Mouse (Mus musculus): ENCODE measurements at regions not wholly inside any gene's neighbourhood (a gene's known extent, or its start where the extent isn't known, plus 50 kb on each side); places are given as distances from the start of the nearest gene placed in this dataset.

DNA sequence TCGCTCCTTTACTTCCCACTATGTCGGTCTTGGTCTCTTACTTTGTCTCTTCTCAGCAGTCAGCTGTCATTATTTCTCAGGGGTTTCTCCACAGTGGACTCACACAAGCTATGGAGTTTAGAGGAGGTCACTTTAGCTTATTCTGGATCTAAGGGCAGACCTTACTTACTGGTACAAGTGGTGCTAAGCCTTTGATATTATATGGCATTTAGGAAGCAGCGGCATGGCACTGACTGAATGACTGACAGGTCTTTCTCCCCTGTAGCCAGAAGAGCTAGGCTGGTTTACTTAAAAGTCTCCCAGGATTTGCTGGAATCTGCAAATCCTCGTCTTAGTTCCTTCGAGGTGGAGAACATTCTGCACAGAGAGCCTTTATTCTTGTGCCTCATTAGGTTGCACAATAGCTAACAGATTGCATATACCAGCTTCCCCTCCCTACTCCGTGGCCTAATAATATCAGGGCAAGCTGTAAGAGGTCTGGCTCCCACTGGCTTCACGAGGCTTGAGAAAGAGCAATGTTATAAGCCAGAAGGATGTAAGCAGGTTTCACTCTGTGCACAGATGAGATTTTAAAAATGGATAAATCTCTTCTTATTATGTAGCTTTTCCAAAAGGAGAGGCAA, 214.1 kb upstream of the 4930583I09Rik start:
- intact Hi-C loops (cut with DNase I) = no loop called here
- DNase-seq = no peak

DNA sequence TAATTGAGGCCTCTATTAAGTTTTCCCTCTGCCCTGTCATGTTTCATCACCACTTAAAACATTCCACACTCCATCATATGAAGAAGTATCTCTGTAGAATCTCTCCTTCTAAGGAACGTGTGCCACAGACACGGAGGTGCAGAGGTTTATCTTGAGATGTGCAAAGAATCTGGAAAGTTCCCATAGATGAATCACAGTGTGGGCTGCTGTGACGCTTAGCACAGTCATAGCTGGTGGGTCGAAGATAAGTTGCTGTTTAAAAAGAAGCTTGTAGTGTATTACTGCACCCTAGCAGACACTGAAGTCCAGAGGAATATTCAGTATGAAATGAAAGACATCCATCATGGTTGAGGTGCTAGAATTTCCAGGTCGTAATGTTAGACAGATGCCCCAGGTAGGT, 179.9 kb upstream of the 4930583I09Rik start:
- no peak for DNase-seq
- intact Hi-C loops (cut with DNase I) = no loop called here

DNA sequence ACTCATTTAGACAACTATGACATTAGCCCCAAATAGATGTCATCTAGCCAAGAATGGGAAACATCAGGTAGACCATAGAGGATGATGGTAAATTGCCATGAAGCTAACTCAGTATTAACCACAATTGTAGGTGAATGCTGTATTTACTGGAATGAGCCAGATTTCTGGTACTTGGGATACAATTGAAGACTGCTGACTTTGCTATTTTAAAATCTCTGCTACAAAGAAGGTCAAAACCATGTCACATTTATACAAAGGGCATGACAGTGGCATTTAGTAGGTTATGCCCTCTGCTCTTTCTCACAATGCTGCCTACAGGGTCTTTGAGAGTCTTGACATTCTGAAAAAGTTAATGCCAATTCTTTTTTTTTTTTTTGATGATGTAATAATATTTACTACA, 178.8 kb upstream of the 4930583I09Rik start:
- intact Hi-C loops (cut with DNase I) = no loop called here
- no peak for DNase-seq

DNA sequence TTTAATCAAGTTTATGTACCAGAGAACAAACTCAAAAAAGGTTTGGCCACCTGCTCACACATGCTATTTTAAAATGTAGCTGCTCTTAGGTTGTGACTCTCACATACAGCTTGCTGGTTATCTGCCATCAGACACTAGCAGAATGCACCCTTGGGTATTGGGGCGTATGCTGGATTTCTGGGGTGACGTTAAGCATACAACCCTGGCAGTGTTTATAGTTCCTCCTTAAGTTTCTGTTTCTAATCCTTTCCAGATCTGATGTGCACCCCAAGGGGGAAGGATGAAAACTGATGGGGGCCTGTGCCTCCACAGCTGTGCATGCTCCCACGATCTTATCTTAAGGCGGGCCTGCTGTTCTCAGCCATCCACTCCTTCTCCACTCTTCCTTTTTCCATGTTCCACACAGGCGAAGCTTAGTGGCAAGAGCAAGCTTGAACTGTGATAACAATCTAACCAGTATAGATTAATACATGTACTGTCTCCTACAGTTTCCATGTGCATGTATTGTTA, 164.8 kb upstream of the 4930583I09Rik start:
- DNase-seq = no peak
- intact Hi-C loops (cut with DNase I) = no loop called here

DNA sequence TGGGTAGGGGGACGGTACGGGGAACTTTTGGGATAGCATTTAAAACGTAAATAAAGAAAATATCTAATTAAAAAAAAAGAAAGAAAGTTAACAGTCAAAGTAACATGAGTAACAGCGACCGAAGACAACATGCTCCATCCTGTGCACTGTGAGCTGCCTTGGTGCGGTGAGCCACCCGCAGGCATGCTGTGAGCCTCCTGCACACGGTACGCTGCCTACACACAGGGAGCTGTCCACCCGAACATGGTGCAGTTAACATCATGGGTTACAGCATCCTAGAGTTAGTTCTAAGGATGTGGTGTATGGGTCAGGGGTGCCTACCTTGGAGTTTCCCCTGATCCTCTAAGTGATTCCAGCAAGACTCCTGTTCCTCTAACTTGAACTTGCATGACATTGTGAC, 158.6 kb upstream of the 4930583I09Rik start:
- intact Hi-C loops (cut with DNase I) = no loop called here
- no peak for DNase-seq

DNA sequence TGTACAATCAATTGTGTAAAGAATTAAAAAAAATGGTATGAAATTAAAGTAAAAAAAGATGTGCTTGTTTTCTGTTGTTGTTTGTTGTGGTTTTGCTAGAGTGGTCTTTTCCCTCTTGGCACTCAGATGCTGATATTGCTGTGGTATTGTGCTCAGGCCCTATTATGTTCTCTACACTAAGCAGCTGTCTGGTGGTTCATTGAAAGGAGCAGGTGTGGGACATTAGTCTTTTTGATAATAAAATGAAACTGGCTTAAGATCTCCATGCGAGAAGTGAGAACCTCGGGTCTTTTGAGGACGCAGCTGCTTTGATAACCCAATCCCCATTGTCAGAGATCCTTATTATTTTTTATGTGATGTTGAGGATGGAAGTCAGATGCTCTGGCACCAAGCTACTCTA, 155.4 kb upstream of the 4930583I09Rik start:
- intact Hi-C loops (cut with DNase I) = no loop called here
- DNase-seq = no peak

DNA sequence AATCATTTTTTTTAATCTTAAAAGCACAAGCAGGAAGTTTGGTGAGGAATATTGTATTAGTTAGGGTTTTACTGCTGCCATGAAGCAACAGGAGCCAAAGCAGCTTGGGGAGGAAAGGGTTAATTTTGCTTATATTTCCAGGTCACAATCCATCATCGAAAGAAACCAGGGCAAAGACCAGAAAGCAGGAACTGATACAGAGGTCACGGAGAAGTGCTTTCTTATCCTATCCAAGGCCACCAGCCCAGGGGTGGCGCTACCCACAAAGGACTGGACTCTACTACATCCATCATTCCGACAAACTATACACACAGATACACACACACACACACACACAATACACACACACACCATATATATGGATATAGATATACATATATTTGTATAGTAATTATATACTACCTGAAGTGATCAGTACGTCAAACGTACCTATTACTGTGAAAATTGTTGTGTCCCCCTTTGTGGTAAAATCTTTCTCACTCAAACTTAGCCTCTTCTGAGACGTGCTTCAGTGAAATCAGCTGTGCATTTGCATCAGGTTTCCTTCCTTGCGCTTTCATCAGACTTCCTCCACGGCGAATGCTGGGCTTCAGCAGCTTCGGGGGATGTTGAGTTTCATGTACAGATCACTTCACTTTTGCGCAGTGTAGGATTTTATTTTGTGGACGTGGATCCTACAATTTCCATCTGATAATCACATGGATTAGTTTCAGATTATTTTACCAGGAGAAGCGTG, 148.6 kb upstream of the 4930583I09Rik start:
- intact Hi-C loops (cut with DNase I) = no loop called here

DNA sequence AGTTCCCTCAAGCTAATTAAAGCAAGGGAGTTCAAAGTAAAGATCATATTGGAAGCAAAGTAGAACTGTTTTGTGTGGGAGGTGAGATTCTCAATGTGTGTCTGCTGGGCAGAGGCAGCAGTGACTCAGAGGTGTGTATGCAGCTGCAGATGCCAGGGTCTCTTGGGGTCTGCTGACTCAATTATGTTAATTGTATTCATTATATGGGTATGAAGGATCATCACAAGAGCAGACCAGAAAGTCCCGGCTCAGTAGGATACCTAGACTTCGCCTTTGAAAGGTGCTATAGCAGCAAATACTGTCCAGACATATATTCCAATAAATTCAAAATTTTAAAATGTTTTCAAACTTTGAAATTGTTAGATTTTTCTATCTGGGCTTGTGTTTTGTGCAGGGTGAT, 147.6 kb upstream of the 4930583I09Rik start:
- intact Hi-C loops (cut with DNase I) = no loop called here
- no peak for DNase-seq

More for the DNA sequence above, 148.6 kb upstream of the 4930583I09Rik start:
- DNase-seq = no peak

DNA sequence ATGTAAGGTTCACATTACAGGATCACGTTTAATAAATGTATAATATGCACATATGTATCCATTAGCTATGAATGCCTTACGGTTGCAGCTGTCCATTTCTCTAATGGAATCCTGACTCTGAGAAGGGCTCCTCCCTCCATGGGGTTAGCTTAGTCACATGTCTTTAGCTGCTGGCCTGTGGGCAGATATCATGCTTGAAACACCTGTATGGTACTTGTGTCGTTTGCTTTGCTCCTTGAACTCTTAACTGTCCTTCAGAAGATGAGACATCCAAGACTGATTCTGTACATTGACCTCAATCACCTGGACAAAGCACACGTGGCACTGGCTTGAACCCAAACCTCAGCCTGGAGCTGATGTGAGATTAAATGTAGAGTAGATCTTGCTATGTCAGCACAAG, 128.3 kb upstream of the 4930583I09Rik start:
- no peak for DNase-seq
- intact Hi-C loops (cut with DNase I) = no loop called here

DNA sequence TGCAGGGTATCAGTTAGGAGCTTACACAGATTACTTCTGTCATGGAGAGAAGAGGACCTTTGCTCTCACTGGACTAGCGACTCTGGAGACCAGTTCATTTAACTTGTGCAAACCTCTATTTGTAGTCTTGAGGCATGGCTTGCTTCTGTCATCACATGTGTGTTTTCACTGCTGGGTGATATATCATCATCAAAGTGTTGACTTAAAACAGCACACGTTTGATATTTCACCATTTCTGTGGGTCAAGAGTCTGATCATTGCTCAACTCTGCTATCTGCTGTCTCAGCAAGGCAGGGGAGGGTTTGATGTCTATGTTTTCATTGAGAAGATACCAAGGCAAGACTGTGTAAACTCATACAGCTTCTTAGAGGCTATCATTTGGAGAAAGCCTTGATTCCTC, 126.0 kb upstream of the 4930583I09Rik start:
- DNase-seq = no peak

DNA sequence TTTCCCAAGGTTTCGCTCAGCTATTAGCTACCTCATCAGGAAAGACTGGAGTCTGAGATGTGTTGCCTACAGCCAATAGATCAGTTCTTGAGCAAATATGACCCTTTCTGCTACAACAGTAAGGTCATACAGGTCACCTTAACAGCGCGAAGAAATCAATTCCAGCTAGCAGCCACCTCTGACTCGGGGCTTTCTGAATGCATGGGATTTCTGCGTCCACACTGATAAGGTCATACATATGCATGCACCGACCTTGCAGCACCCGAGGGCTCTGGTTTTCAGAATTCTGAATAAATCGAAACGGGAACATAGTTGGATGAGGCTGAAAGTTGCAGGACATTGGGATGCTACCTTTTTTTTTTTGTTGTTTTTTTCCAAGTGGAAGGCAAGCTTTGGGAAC, 121.6 kb upstream of the 4930583I09Rik start:
- intact Hi-C loops (cut with DNase I) = no loop called here

More for the DNA sequence above, 126.0 kb upstream of the 4930583I09Rik start:
- intact Hi-C loops (cut with DNase I) = no loop called here

DNA sequence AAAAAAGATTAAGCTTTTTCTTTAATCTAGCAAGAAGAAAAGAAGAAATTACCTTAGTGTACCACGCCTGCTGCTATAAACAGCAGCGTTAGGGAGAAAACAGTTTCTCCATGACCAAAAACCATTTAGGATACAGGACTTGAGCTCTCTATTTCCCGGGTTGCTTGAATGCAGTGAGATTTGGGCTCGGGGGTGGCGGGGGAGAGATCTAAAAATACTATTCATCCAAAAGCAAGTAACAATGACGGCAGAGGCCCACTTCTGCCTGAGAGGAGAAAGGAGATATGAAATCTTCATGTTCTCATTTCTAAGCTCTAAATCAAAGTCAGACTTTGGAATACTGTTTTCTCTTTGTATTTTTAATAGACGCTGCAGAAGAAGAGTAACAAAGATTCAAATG, 120.6 kb upstream of the 4930583I09Rik start:
- DNase-seq = no peak
- intact Hi-C loops (cut with DNase I) = no loop called here

More for the DNA sequence above, 121.6 kb upstream of the 4930583I09Rik start:
- DNase-seq = no peak

DNA sequence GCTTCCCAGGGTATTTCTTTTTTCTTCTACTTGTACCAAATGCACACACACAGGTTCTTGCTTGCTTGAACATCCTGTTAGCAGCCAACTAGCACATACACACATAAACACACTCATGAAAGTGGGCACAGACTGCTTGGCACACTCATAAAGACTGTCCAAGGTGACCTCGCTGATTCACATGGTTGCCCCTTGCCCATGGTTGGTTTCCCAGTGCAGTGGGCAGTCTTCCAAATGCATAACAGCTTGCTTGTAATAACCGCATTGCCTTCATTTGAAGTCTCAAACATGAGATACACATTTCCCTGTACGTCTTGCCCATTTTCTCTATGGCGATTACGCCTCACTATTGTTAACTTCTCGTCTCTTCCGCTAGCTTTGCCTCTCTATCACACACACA, 117.4 kb upstream of the 4930583I09Rik start:
- no peak for DNase-seq
- intact Hi-C loops (cut with DNase I) = no loop called here

DNA sequence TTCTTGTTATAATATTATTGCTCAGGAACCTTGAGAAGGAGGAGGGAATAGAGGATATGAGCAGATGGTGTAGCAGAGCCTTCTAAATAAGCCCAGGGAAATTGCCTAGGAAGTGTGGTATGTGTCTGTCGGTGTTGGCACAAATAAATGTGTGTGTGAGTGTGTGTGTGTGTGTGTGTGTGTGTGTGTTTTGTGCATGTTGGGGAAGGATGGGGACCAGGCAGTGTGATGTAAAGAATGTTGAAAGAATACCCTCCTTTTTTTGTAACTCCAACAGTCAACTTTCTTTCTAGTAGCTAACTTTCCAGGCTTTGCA, 115.7 kb upstream of the 4930583I09Rik start:
- no peak for DNase-seq
- intact Hi-C loops (cut with DNase I) = no loop called here

DNA sequence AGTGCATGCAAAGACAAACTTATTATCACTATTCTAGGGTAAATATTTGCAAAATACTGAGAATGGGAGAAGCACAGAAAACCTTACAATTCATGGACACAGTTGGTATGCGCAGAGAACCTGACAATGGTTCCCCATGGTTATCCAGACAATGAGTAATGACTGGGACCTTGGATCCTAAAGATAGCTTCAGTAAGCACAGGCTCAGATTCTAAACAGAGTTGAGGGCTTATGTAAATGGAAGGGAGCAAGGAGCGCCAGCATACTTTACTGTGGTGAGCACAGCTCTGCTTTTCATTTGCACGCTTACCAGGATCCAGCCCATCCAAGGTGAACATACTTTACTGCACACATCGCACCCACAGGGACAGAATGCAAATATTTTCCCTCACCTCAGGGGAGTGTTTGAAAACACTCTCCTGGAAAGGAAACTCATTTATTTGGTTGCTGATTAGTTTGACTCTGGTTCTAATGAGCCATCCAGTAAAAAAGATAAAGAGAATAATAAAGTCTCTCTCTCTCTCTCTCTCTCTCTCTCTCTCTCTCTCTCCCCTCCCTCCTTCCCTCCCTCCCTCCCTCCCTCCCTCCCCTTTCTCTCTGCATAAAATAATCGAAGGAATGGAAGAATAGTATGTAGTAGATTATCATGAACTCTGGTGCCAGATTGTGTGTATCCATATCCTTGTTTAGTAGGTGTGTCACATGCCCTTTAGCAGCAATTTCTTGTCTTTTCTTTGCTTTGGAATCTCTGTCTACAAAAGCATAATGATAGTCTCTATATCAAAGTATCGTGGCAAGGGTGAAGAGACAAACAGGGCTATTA, 115.1 kb upstream of the 4930583I09Rik start:
- intact Hi-C loops (cut with DNase I) = no loop called here
- no peak for DNase-seq

DNA sequence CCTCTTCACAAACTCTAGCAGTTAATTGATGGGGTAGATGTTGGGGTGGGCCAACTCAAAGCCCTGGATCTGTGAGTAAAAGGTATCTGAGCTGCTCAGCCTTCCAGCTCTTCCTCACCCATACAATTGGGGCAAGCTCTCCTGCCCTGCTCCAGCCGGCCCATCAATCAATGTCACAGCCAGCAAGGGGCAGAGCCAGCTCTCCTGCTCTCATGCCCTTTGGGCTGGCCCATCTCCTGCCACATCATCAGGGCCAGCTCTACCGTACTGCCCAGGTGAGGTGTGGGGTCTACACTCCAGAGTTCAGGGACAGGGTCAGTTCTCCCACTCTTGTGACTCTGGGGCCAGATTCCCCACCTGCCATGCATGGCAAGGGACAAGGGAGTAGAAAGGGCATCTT, 107.3 kb upstream of the 4930583I09Rik start:
- DNase-seq = no peak
- intact Hi-C loops (cut with DNase I) = no loop called here

DNA sequence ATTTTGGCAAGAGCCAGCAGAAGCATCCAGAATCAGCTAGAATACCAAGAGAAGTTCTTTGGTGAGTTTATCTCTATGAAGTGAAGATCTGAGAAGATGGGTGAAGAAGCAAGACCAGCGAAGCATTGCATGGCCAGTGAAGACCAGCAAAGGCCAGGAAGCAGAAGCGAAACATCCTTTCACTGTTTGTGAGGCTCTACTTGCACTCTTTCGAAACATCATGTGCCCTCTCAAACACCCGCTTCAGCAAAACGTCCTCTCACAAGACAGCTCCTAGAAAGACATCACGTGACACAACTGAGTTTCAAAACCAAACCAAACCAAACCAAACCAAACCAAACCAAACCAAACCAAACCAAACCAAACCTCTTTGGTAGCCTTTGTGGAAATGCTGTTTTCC, 105.7 kb upstream of the 4930583I09Rik start:
- DNase-seq = no peak
- intact Hi-C loops (cut with DNase I) = no loop called here

DNA sequence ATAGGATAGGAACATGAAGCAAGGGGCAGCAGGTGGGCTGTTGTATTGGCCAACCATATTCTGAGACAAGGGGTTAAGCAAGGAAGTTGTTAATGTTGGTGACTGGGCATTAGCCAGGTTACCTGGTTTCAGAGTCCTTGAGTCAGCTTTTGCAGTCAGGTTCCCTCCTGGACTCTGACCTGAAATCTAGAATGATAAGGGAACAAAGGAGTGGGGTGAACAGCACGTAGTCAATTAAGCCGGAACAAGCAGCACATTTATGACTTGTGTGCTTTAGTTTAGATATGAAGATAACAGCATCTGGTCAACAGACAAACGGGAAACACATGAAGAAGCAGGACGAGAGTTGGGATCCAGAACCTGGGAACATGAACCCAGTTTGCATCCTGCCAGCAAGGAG, 99.8 kb upstream of the 4930583I09Rik start:
- no peak for DNase-seq

DNA sequence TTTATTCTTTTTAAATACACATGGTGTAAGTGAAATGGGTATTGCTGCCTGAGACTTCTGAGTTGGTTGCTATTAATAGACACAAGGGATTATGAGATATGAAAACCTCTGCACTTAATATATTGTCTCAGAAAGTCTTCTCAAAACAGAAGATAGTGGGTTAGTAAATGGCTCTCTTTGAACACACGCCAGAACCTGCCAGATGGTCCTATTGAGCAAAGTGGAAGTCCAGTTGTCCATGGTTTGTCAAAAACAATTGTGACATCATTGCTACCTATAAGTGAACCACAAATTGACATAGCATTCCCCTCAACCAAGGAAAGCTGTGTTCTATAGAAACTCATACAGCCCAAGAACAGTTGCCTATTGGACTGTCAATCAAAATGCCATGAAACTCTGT, 98.5 kb upstream of the 4930583I09Rik start:
- DNase-seq = no peak
- intact Hi-C loops (cut with DNase I) = no loop called here

More for the DNA sequence above, 99.8 kb upstream of the 4930583I09Rik start:
- intact Hi-C loops (cut with DNase I) = no loop called here

DNA sequence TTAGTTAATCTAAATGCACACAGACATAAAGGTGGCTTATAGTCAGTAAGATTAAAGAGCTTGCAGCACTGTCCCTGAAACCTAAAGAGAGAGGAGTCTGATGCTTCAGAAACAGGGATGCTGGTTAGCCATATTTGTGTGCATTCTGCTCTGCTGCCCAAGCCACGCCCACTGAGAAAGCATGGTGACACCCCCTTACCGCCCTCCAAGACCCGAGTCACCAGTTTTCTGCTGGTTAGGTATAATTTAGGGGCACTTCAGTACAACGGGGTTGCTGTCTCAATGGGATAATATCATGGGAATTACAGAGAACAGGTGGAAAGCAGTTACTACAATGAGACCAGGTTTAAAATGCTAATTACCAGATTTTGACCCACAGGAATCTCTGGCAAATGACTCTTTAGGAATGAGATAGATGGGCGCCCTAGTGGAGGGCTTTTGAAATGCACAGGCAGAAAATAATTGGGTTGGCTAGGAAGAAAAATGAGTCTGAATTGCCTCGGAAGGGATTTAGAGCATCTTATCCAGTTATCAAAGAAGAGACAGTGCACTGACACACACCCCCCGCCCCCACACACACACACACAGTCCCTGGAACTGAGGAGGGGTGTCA, 95.1 kb upstream of the 4930583I09Rik start:
- no peak for DNase-seq
- intact Hi-C loops (cut with DNase I) = no loop called here

DNA sequence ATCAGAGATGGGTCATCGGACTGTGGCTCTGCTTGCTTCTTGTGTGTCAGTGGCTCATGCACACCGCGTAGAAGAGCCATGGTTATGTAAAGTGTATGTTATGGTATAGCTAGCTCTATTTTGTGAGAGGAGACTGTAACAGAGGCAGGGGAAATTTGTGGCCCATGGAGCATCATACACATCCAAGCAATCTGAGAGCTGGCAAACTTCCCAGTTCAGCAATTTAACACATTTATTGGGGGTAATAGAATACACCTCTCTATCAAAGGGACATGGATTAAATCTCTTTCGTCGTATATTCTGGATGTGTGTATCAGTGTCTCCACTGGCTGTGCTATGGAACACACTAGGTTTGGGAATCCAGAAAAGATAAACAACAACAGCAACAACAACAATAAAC, 87.9 kb upstream of the 4930583I09Rik start:
- DNase-seq = no peak
- intact Hi-C loops (cut with DNase I) = no loop called here
